Mouse (Mus musculus): ENCODE measurements at regions not wholly inside any gene's neighbourhood (a gene's known extent, or its start where the extent isn't known, plus 50 kb on each side); places are given as distances from the start of the nearest gene placed in this dataset.

GRCm38 (mm10) chr2:46360049-46360712, 1243.0 kb upstream of the Zeb2 start:
- Histone ChIP-seq H3K4me2 (no peak overlapping the region), H3K27ac (ENCODE audit: low read depth, low read length) (no peak overlapping the region), H3K4me3 (ENCODE audit: low read depth, low read length) (no peak overlapping the region), H3K9ac (ENCODE audit: low read depth, low read length) (no peak overlapping the region), H3K36me3 (ENCODE audit: control insufficient read depth, insufficient read depth, low read length) (no peaks in the 10 kb centered on the region), H3K27me3 (ENCODE audit: control insufficient read depth, insufficient read depth, low read length) (no peaks in the 10 kb centered on the region), H3K4me1 (ENCODE audit: control insufficient read depth, insufficient read depth, low read length) (no peaks in the 10 kb centered on the region), H3K9me3 (replicated peaks; ENCODE audit: control insufficient read depth, low read length) (no peaks in the 10 kb centered on the region)
- WGBS (ENCODE audit: insufficient replicate concordance): 65% methylated on average over 4 of the region's 4 CpGs
- no peak for ATAC-seq (replicated peaks; ENCODE audit: insufficient number of reproducible peaks, low FRiP score, low TSS enrichment)

GRCm38 (mm10) chr2:46358225-46358624, 1241.0 kb upstream of the Zeb2 start:
- H3K9me3 ChIP-seq (replicated peaks; ENCODE audit: control insufficient read depth, low read length): no peaks in the 10 kb centered on the region
- H3K4me2 ChIP-seq: no peak overlapping the region
- no peaks in the 10 kb centered on the region for H3K36me3 ChIP-seq (ENCODE audit: control insufficient read depth, insufficient read depth, low read length)
- H3K4me1 ChIP-seq (ENCODE audit: control insufficient read depth, insufficient read depth, low read length): no peaks in the 10 kb centered on the region
- no peak overlapping the region for H3K4me3 ChIP-seq (ENCODE audit: low read depth, low read length)
- WGBS (ENCODE audit: insufficient replicate concordance): 79% methylated on average over 3 of the region's 3 CpGs
- no peaks in the 10 kb centered on the region for H3K27me3 ChIP-seq (ENCODE audit: control insufficient read depth, insufficient read depth, low read length)
- H3K9ac ChIP-seq (ENCODE audit: low read depth, low read length): no peak overlapping the region
- no peak overlapping the region for H3K27ac ChIP-seq (ENCODE audit: low read depth, low read length)
- no peak for ATAC-seq (replicated peaks; ENCODE audit: insufficient number of reproducible peaks, low FRiP score, low TSS enrichment)

- H3K27me3 ChIP-seq (ENCODE audit: control insufficient read depth, insufficient read depth, low read length): no peaks in the 10 kb centered on the region
- H3K4me2 ChIP-seq: no peak overlapping the region
- no peaks in the 10 kb centered on the region for H3K4me1 ChIP-seq (ENCODE audit: control insufficient read depth, insufficient read depth, low read length)
- H3K9me3 ChIP-seq (replicated peaks; ENCODE audit: control insufficient read depth, low read length): no peaks in the 10 kb centered on the region
- H3K4me3 ChIP-seq (ENCODE audit: low read depth, low read length): no peak overlapping the region
- H3K27ac ChIP-seq (ENCODE audit: low read depth, low read length): no peak overlapping the region
- H3K9ac ChIP-seq (ENCODE audit: low read depth, low read length): no peak overlapping the region
- no peaks in the 10 kb centered on the region for H3K36me3 ChIP-seq (ENCODE audit: control insufficient read depth, insufficient read depth, low read length)
- 86% methylated on average over 3 of the region's 3 CpGs for WGBS (ENCODE audit: insufficient replicate concordance)
- ATAC-seq (replicated peaks; ENCODE audit: insufficient number of reproducible peaks, low FRiP score, low TSS enrichment): no peak
Measured at GRCm38 (mm10) chr2:46356651-46357050, 1239.5 kb upstream of the Zeb2 start.

- no peaks in the 10 kb centered on the region for H3K27me3 ChIP-seq (ENCODE audit: control insufficient read depth, insufficient read depth, low read length)
- no peaks in the 10 kb centered on the region for H3K9me3 ChIP-seq (replicated peaks; ENCODE audit: control insufficient read depth, low read length)
- no peaks in the 10 kb centered on the region for H3K36me3 ChIP-seq (ENCODE audit: control insufficient read depth, insufficient read depth, low read length)
- WGBS (ENCODE audit: insufficient replicate concordance): 72% methylated on average over 4 of the region's 4 CpGs
- H3K27ac ChIP-seq (ENCODE audit: low read depth, low read length): no peak overlapping the region
- no peaks in the 10 kb centered on the region for H3K4me1 ChIP-seq (ENCODE audit: control insufficient read depth, insufficient read depth, low read length)
- H3K4me3 ChIP-seq (ENCODE audit: low read depth, low read length): no peak overlapping the region
- no peak overlapping the region for H3K9ac ChIP-seq (ENCODE audit: low read depth, low read length)
- H3K4me2 ChIP-seq: no peak overlapping the region
- no peak for ATAC-seq (replicated peaks; ENCODE audit: insufficient number of reproducible peaks, low FRiP score, low TSS enrichment)
Measured at GRCm38 (mm10) chr2:46340694-46341093, 1223.5 kb upstream of the Zeb2 start.

- H3K4me3 ChIP-seq (ENCODE audit: low read depth, low read length): no peak overlapping the region
- H3K9ac ChIP-seq (ENCODE audit: low read depth, low read length): no peak overlapping the region
- no peaks in the 10 kb centered on the region for H3K9me3 ChIP-seq (replicated peaks; ENCODE audit: control insufficient read depth, low read length)
- ATAC-seq (replicated peaks; ENCODE audit: insufficient number of reproducible peaks, low FRiP score, low TSS enrichment): no peak
- H3K36me3 ChIP-seq (ENCODE audit: control insufficient read depth, insufficient read depth, low read length): no peaks in the 10 kb centered on the region
- no peak overlapping the region for H3K4me2 ChIP-seq
- WGBS (ENCODE audit: insufficient replicate concordance): 79% methylated on average over 2 of the region's 2 CpGs
- H3K27ac ChIP-seq (ENCODE audit: low read depth, low read length): no peak overlapping the region
- H3K27me3 ChIP-seq (ENCODE audit: control insufficient read depth, insufficient read depth, low read length): no peaks in the 10 kb centered on the region
- no peaks in the 10 kb centered on the region for H3K4me1 ChIP-seq (ENCODE audit: control insufficient read depth, insufficient read depth, low read length)
Measured at GRCm38 (mm10) chr2:46316666-46317065, 1199.5 kb upstream of the Zeb2 start.

- Histone ChIP-seq H3K4me2 (no peak overlapping the region), H3K4me1 (ENCODE audit: control insufficient read depth, insufficient read depth, low read length) (no peaks in the 10 kb centered on the region), H3K9ac (ENCODE audit: low read depth, low read length) (no peak overlapping the region), H3K36me3 (ENCODE audit: control insufficient read depth, insufficient read depth, low read length) (no peaks in the 10 kb centered on the region), H3K9me3 (replicated peaks; ENCODE audit: control insufficient read depth, low read length) (no peaks in the 10 kb centered on the region), H3K27me3 (ENCODE audit: control insufficient read depth, insufficient read depth, low read length) (no peaks in the 10 kb centered on the region), H3K4me3 (ENCODE audit: low read depth, low read length) (no peak overlapping the region), H3K27ac (ENCODE audit: low read depth, low read length) (no peak overlapping the region)
- ATAC-seq (replicated peaks; ENCODE audit: insufficient number of reproducible peaks, low FRiP score, low TSS enrichment): no peak
- WGBS (ENCODE audit: insufficient replicate concordance): 77% methylated on average over 3 of the region's 3 CpGs
Measured at GRCm38 (mm10) chr2:46315243-46315642, 1198.0 kb upstream of the Zeb2 start.

GRCm38 (mm10) chr2:46307582-46308153, 1190.5 kb upstream of the Zeb2 start:
- Histone ChIP-seq H3K9me3 (replicated peaks; ENCODE audit: control insufficient read depth, low read length) (no peaks in the 10 kb centered on the region), H3K9ac (ENCODE audit: low read depth, low read length) (no peak overlapping the region), H3K4me3 (ENCODE audit: low read depth, low read length) (no peak overlapping the region), H3K36me3 (ENCODE audit: control insufficient read depth, insufficient read depth, low read length) (no peaks in the 10 kb centered on the region), H3K27ac (ENCODE audit: low read depth, low read length) (no peak overlapping the region), H3K4me2 (no peak overlapping the region), H3K27me3 (ENCODE audit: control insufficient read depth, insufficient read depth, low read length) (no peaks in the 10 kb centered on the region), H3K4me1 (ENCODE audit: control insufficient read depth, insufficient read depth, low read length) (no peaks in the 10 kb centered on the region)
- 88% methylated on average over 2 of the region's 2 CpGs for WGBS (ENCODE audit: insufficient replicate concordance)
- no peak for ATAC-seq (replicated peaks; ENCODE audit: insufficient number of reproducible peaks, low FRiP score, low TSS enrichment)

GRCm38 (mm10) chr2:46302627-46303026, 1185.4 kb upstream of the Zeb2 start:
- no peaks in the 10 kb centered on the region for H3K9me3 ChIP-seq (replicated peaks; ENCODE audit: control insufficient read depth, low read length)
- no peaks in the 10 kb centered on the region for H3K36me3 ChIP-seq (ENCODE audit: control insufficient read depth, insufficient read depth, low read length)
- H3K4me2 ChIP-seq: no peak overlapping the region
- no peak overlapping the region for H3K27ac ChIP-seq (ENCODE audit: low read depth, low read length)
- no peak overlapping the region for H3K9ac ChIP-seq (ENCODE audit: low read depth, low read length)
- ATAC-seq (replicated peaks; ENCODE audit: insufficient number of reproducible peaks, low FRiP score, low TSS enrichment): no peak
- H3K27me3 ChIP-seq (ENCODE audit: control insufficient read depth, insufficient read depth, low read length): no peaks in the 10 kb centered on the region
- H3K4me3 ChIP-seq (ENCODE audit: low read depth, low read length): no peak overlapping the region
- 58% methylated on average over 1 of the region's 1 CpGs for WGBS (ENCODE audit: insufficient replicate concordance)
- no peaks in the 10 kb centered on the region for H3K4me1 ChIP-seq (ENCODE audit: control insufficient read depth, insufficient read depth, low read length)

GRCm38 (mm10) chr2:46297274-46297843, 1180.2 kb upstream of the Zeb2 start:
- no peak overlapping the region for H3K4me3 ChIP-seq (ENCODE audit: low read depth, low read length)
- no peak for ATAC-seq (replicated peaks; ENCODE audit: insufficient number of reproducible peaks, low FRiP score, low TSS enrichment)
- H3K4me2 ChIP-seq: no peak overlapping the region
- WGBS (ENCODE audit: insufficient replicate concordance): 67% methylated on average over 2 of the region's 2 CpGs
- H3K27ac ChIP-seq (ENCODE audit: low read depth, low read length): no peak overlapping the region
- no peaks in the 10 kb centered on the region for H3K36me3 ChIP-seq (ENCODE audit: control insufficient read depth, insufficient read depth, low read length)
- no peak overlapping the region for H3K9ac ChIP-seq (ENCODE audit: low read depth, low read length)
- no peaks in the 10 kb centered on the region for H3K27me3 ChIP-seq (ENCODE audit: control insufficient read depth, insufficient read depth, low read length)
- no peaks in the 10 kb centered on the region for H3K9me3 ChIP-seq (replicated peaks; ENCODE audit: control insufficient read depth, low read length)
- H3K4me1 ChIP-seq (ENCODE audit: control insufficient read depth, insufficient read depth, low read length): no peaks in the 10 kb centered on the region
